Mouse (Mus musculus): ENCODE measurements around the gene Anapc16. TPM values are rescaled to one million over a fixed set of nuclear protein-coding genes. Genes with fewer than 3 reads are reported as not detected.

Anapc16 gene
- polyA plus RNA-seq, 1 experiment = 61.1 TPM

- TF ChIP-seq POLR2A (IDR thresholded peaks at IDR 0.05; ENCODE audit: borderline replicate concordance, extremely low read depth, low read depth, low read length) (no peak), CTCF (IDR thresholded peaks at IDR 0.05; ENCODE audit: insufficient read depth, low read length) (no peak)
- Histone ChIP-seq H3K4me1 (ENCODE audit: control insufficient read depth, insufficient read depth, low read length) (no peaks in the 10 kb centered on the region; the same call in 1 of the 2 replicates), H3K4me3 (replicated peaks; ENCODE audit: extremely low read depth, low read depth, low read length) (no peak overlapping the region)
- DNase-seq = no peak
- WGBS = 93% methylated on average over 9 of the region's 9 CpGs
Observed at GRCm38 (mm10) chr10:59990393-59990792, 12.5 kb downstream of the Anapc16 start.

GRCm38 (mm10) chr10:59988036-59988435, 14.9 kb downstream of the Anapc16 start:
- no peak for DNase-seq
- TF ChIP-seq POLR2A (IDR thresholded peaks at IDR 0.05; ENCODE audit: borderline replicate concordance, extremely low read depth, low read depth, low read length) = no peak
- TF ChIP-seq CTCF (IDR thresholded peaks at IDR 0.05; ENCODE audit: insufficient read depth, low read length) = no peak
- Histone ChIP-seq H3K4me3 (replicated peaks; ENCODE audit: extremely low read depth, low read depth, low read length) (no peak overlapping the region), H3K4me1 (ENCODE audit: control insufficient read depth, insufficient read depth, low read length) (no peaks in the 10 kb centered on the region; the same call in 1 of the 2 replicates)
- 55% methylated on average over 4 of the region's 4 CpGs for WGBS

- H3K4me3 ChIP-seq (replicated peaks; ENCODE audit: extremely low read depth, low read depth, low read length) = no peak overlapping the region
- TF ChIP-seq CTCF (IDR thresholded peaks at IDR 0.05; ENCODE audit: insufficient read depth, low read length) (no peak), POLR2A (IDR thresholded peaks at IDR 0.05; ENCODE audit: borderline replicate concordance, extremely low read depth, low read depth, low read length) (no peak)
- 82% methylated on average over 12 of the region's 12 CpGs for WGBS
- DNase-seq = no peak
- H3K4me1 ChIP-seq (ENCODE audit: control insufficient read depth, insufficient read depth, low read length) = peaks cover 29% of the 10 kb centered on the region
Observed at GRCm38 (mm10) chr10:59982379-59982873, 20.5 kb downstream of the Anapc16 start.

- TF ChIP-seq POLR2A (IDR thresholded peaks at IDR 0.05; ENCODE audit: borderline replicate concordance, extremely low read depth, low read depth, low read length) (no peak), CTCF (IDR thresholded peaks at IDR 0.05; ENCODE audit: insufficient read depth, low read length) (no peak)
- DNase-seq = no peak
- peaks cover 29% of the 10 kb centered on the region for H3K4me1 ChIP-seq (ENCODE audit: control insufficient read depth, insufficient read depth, low read length)
- H3K4me3 ChIP-seq (replicated peaks; ENCODE audit: extremely low read depth, low read depth, low read length) = no peak overlapping the region
- 66% methylated on average over 9 of the region's 9 CpGs for WGBS
Observed at GRCm38 (mm10) chr10:59981792-59982191, 21.1 kb downstream of the Anapc16 start.

GRCm38 (mm10) chr10:59981336-59981735, 21.6 kb downstream of the Anapc16 start:
- H3K4me3 ChIP-seq (replicated peaks; ENCODE audit: extremely low read depth, low read depth, low read length) = no peak overlapping the region
- peaks cover 29% of the 10 kb centered on the region for H3K4me1 ChIP-seq (ENCODE audit: control insufficient read depth, insufficient read depth, low read length)
- WGBS = 47% methylated on average over 4 of the region's 4 CpGs
- TF ChIP-seq CTCF (IDR thresholded peaks at IDR 0.05; ENCODE audit: insufficient read depth, low read length) = no peak
- no peak for TF ChIP-seq POLR2A (IDR thresholded peaks at IDR 0.05; ENCODE audit: borderline replicate concordance, extremely low read depth, low read depth, low read length)
- DNase-seq = no peak

GRCm38 (mm10) chr10:59980815-59981244, 22.1 kb downstream of the Anapc16 start:
- TF ChIP-seq POLR2A (IDR thresholded peaks at IDR 0.05; ENCODE audit: borderline replicate concordance, extremely low read depth, low read depth, low read length) (peak; percentile 22; the same call in 1 of the 2 replicates), CTCF (IDR thresholded peaks at IDR 0.05; ENCODE audit: insufficient read depth, low read length) (no peak)
- Histone ChIP-seq H3K4me1 (ENCODE audit: control insufficient read depth, insufficient read depth, low read length) (peaks cover 29% of the 10 kb centered on the region), H3K4me3 (replicated peaks; ENCODE audit: extremely low read depth, low read depth, low read length) (no peak overlapping the region)
- WGBS = 54% methylated on average over 6 of the region's 6 CpGs
- no peak for DNase-seq

- 23% methylated on average over 11 of the region's 11 CpGs for WGBS
- peak; percentile 88 for DNase-seq
Observed at GRCm38 (mm10) chr10:59978873-59979743, 23.8 kb downstream of the Anapc16 start.

GRCm38 (mm10) chr10:59978401-59978800, 24.5 kb downstream of the Anapc16 start:
- no peak; the same call in 1 of the 2 replicates for TF ChIP-seq POLR2A (IDR thresholded peaks at IDR 0.05; ENCODE audit: borderline replicate concordance, extremely low read depth, low read depth, low read length)
- no peak for TF ChIP-seq CTCF (IDR thresholded peaks at IDR 0.05; ENCODE audit: insufficient read depth, low read length)
- DNase-seq = no peak
- 20% methylated on average over 2 of the region's 2 CpGs for WGBS
- Histone ChIP-seq H3K4me3 (replicated peaks; ENCODE audit: extremely low read depth, low read depth, low read length) (no peak overlapping the region), H3K4me1 (ENCODE audit: control insufficient read depth, insufficient read depth, low read length) (peaks cover 45% of the 10 kb centered on the region)

More at GRCm38 (mm10) chr10:59978873-59979743, 23.8 kb downstream of the Anapc16 start:
- H3K4me1 ChIP-seq (ENCODE audit: control insufficient read depth, insufficient read depth, low read length) = peaks cover 38% of the 10 kb centered on the region
- TF ChIP-seq CTCF (IDR thresholded peaks at IDR 0.05; ENCODE audit: insufficient read depth, low read length) = no peak
- TF ChIP-seq POLR2A (IDR thresholded peaks at IDR 0.05; ENCODE audit: borderline replicate concordance, extremely low read depth, low read depth, low read length) = 0 out of 2 replicates have a peak, but pooled peaks have one; percentile 13
- H3K4me3 ChIP-seq (replicated peaks; ENCODE audit: extremely low read depth, low read depth, low read length) = no peak overlapping the region

- peaks cover 50% of the 10 kb centered on the region for H3K4me1 ChIP-seq (ENCODE audit: control insufficient read depth, insufficient read depth, low read length)
- TF ChIP-seq POLR2A (IDR thresholded peaks at IDR 0.05; ENCODE audit: borderline replicate concordance, extremely low read depth, low read depth, low read length) (no peak), CTCF (IDR thresholded peaks at IDR 0.05; ENCODE audit: insufficient read depth, low read length) (no peak)
- 83% methylated on average over 5 of the region's 5 CpGs for WGBS
- no peak overlapping the region for H3K4me3 ChIP-seq (replicated peaks; ENCODE audit: extremely low read depth, low read depth, low read length)
- DNase-seq = no peak
Observed at GRCm38 (mm10) chr10:59977715-59978343, 25.1 kb downstream of the Anapc16 start.

Data from lung, adult 2 months (tissue).